Mouse (Mus musculus) cerebellum, adult 11-12 months (tissue): ENCODE measurements around the gene Slc25a4.

ENCODE experiments used
- DNase-seq: peaks from one replicate; pipeline ENCODE4 v3.0.0; 2022

The Slc25a4 gene

DNA sequence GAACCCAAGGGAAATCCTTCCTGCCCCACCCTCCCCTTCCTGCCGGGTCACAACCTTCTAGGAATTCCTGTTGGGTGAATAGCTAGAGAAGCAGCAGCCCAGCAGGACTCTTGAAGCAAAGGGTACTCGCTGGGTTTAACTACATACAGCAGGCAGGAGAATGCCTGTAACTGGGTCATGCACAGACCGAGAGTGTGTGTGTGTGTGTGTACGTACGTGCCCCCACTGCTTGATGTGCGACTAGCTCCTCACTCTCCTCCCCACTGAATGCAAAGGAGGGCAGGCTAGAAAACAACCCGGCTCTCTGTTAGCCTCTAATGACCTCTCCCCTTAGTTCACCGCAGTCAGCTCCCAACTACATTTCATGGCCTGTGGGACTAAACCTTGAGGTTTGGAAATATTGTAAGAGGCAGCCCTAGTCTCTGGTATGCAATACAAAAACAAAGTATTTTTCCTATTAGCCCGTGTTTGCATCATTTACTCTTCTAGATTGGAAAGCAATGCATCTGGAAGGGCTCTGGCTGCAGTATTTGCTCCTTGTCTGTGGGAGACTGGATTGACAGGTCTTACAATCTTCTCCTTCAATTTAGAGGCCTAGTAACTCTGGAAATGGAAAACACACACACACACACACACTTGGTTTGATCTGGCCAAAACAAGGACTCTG lies 6.0 kb downstream of the Slc25a4 start:
- no peak for DNase-seq

DNA sequence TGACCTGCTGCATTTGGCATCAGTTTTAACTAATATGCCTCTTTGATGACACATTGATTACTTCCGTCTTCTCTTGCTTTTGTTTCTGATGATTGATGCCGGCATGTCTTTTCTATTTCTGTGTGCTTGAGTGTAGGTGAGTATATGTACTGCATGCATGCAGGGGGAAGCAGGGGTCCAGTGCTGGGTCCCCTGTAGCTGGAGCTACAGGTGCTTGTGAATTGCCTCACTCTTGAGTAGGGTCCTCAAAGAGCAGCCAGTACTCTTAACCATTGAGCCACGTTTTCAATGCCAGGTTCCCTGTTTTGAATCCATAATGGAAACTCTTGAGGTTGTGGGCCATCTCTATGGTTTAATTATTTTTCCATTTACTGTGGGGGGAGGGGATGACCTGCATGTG lies 6.8 kb downstream of the Slc25a4 start:
- DNase-seq, result no peak

- DNase-seq, result no peak
These were observed 8.7 kb downstream of the Slc25a4 start for GRCm38 (mm10) chr8:46202350-46202749.

DNA sequence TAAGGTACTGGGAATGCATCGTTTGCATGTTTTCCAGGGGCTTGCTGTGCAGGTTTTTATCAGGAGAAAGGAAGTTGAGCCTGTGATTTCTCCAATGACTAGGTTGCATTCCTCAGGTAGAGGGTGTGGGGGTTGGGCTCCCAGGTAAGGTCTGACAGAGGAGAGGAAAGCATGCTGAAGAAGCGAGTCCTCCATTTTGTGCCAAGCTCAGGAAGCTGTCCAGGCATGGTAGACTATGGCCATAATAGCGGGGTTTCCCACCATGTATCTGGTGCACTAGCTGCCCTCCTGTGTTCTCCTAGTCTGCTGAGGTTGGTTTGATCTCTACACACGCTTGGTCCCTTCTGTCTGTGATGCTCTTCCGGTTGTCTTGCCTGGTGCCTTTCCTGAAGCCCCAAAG lies 13.4 kb downstream of the Slc25a4 start:
- no peak for DNase-seq

- no peak for DNase-seq
These were observed 14.2 kb downstream of the Slc25a4 start for GRCm38 (mm10) chr8:46196877-46197276.

- no peak for DNase-seq
These were observed 18.0 kb downstream of the Slc25a4 start for GRCm38 (mm10) chr8:46193100-46193499.

DNA sequence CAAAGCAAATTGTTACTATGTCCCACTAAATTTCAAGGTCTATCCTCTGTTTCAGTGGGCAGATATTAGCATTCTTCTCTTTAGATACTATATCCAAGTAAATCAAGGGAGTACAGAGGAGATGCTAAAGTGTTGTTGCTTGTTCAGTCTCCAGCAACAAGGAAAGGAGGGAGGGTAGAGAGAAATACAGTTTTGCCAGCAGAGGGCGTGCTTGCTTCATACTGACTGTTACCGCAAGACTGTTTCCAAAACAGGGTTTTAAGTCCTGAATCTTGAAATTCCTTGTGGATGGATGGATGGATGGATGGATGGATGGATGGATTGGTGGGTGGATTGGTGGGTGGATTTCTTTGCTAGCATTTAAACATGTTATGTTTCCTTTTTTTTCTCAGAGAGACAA lies 25.7 kb downstream of the Slc25a4 start:
- no peak for DNase-seq

- DNase-seq, result no peak
These were observed 30.9 kb downstream of the Slc25a4 start for GRCm38 (mm10) chr8:46180136-46180535.

DNA sequence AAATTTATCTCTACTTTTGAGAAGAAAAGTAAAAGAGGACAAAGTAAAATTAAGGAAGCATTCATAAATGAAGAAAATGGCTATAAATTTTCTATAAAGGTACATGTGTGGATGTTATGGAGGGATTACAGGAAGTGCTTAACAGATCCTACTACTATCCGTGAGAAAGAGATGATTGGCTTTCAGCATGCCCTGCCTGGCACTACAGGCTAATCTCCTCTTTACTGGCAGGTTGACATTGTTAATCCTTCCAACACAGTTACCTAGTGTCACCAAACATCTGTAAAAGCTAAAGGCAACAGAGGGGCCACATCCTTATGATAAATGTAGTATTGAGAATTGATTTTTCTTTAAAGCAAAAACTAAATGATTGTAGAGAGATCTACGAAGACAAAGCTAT lies 37.4 kb downstream of the Slc25a4 start:
- no peak for DNase-seq

DNA sequence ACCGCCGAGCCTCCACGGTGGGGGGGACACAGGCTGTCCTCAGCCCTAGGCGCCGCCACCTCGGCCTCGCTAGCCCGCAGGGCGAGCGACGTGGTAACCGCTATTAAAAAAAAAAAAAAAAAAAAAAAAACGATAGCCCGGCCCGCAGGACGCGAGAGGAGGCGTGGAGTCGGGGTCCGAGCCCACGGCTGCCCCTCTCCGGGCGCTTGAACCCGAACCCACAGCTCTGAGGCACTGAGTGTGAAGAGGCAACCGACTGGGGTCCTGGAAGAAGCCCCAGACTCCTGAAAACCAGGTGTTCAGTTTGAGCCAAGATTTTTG lies 47.3 kb downstream of the Slc25a4 start:
- no peak for DNase-seq

- peak; percentile 98 for DNase-seq
These were observed 47.9 kb downstream of the Slc25a4 start for GRCm38 (mm10) chr8:46162953-46163869.
